Mouse (Mus musculus): Measurements from ENCODE around the gene Cep55. TPM values are rescaled to one million over a fixed set of nuclear protein-coding genes. Genes with fewer than 3 reads are reported as not detected.

Gene Cep55
- polyA plus RNA-seq, 1 experiment from 2014 or later, result 4.7 TPM

Other genes starting within 250 kb of the Cep55 start
- gene Myof, start 11.4 kb upstream of the Cep55 start, polyA plus RNA-seq (2015; fragmentation: Nextera tagmentation; extraction: Ambion mirVana), result 1.7 and 1.9 TPM in 2 replicates
- 0.27 TPM in 2 replicates for gene Ffar4, start 42.1 kb downstream of the Cep55 start, polyA plus RNA-seq (2015; fragmentation: Nextera tagmentation; extraction: Ambion mirVana)
- 2,010 and 2,083 TPM in 2 replicates for gene Rbp4, start 70.3 kb downstream of the Cep55 start, polyA plus RNA-seq (2015; fragmentation: Nextera tagmentation; extraction: Ambion mirVana)
- 6.7 and 7.1 TPM in 2 replicates for gene Pde6c, start 77.8 kb downstream of the Cep55 start, polyA plus RNA-seq (2015; fragmentation: Nextera tagmentation; extraction: Ambion mirVana)
- 9.9 and 12.2 TPM in 2 replicates for gene Fra10ac1, start 169.1 kb downstream of the Cep55 start, polyA plus RNA-seq (2015; fragmentation: Nextera tagmentation; extraction: Ambion mirVana)
- 0.08 TPM in 1 of 2 replicates, not detected in the other for gene Lgi1, start 209.5 kb downstream of the Cep55 start, polyA plus RNA-seq (2015; fragmentation: Nextera tagmentation; extraction: Ambion mirVana)

Data from liver, embryonic 16.5 days (tissue).